Mouse (Mus musculus) intestine, embryonic 14.5 days (tissue): ENCODE results near the gene Prkar1b. TPM values are rescaled to one million over a fixed set of nuclear protein-coding genes. Genes with fewer than 3 reads are reported as not detected.

Experiments used
- ATAC-seq: fragments of 200-750 bp; cut with Nextera tagmentation; replicated peaks from 2 replicates; pipeline ENCODE4 v1.8.0; 2017; ENCODE audit warnings: low read depth, moderate number of reproducible peaks, moderate TSS enrichment, moderate library complexity; ENCODE audit not compliant: low FRiP score, low TSS enrichment
- DNase-seq: peaks from one replicate; pipeline ENCODE4 v3.0.0-alpha.2; 2018; ENCODE audit warnings: low spot score
- H3K27ac ChIP-seq: fragments of 300-500 bp; sonication (generic); 2 replicates; pipeline ENCODE4 v1.5.1; 2014; ENCODE audit warnings: low read depth, mild to moderate bottlenecking, control low read depth
- H3K27me3 ChIP-seq: fragments of 300-500 bp; sonication (generic); replicated peaks from 2 replicates; pipeline ENCODE4 v1.6.1; 2014; ENCODE audit warnings: low read length, control low read depth; ENCODE audit not compliant: control insufficient read depth, insufficient read depth
- H3K36me3 ChIP-seq: fragments of 300-500 bp; sonication (generic); 2 replicates; pipeline ENCODE4 v1.6.1; 2014; ENCODE audit warnings: low read length, control low read depth; ENCODE audit not compliant: control insufficient read depth, insufficient read depth
- H3K4me1 ChIP-seq: fragments of 300-500 bp; sonication (generic); replicated peaks from 2 replicates; pipeline ENCODE4 v1.6.1; 2014; ENCODE audit warnings: low read length, control low read depth, mixed read lengths; ENCODE audit not compliant: control insufficient read depth, insufficient read depth
- H3K4me2 ChIP-seq: fragments of 300-500 bp; sonication (generic); 2 replicates; pipeline ENCODE4 v1.6.1; 2014; ENCODE audit warnings: low read length
- H3K4me3 ChIP-seq: fragments of 300-500 bp; sonication (generic); 2 replicates; pipeline ENCODE4 v1.5.1; 2014; ENCODE audit warnings: low read depth, low read length, control low read depth, mixed read lengths
- H3K9ac ChIP-seq: fragments of 300-500 bp; sonication (generic); 2 replicates; pipeline ENCODE4 v1.6.1; 2014; ENCODE audit warnings: mild to moderate bottlenecking, low read length
- H3K9me3 ChIP-seq: fragments of 300-500 bp; sonication (generic); 2 replicates; pipeline ENCODE4 v1.6.1; 2016; ENCODE audit warnings: low read length, control low read depth; ENCODE audit not compliant: control insufficient read depth
- WGBS: fragments of 180-500 bp; shearing (Covaris S2); extraction: QIAGEN DNeasy Blood & Tissue Kit; methylation state at CpG from one replicate; pipeline ENCODE4 v1.1.7; 2014; 5-methylcytosine and 5-hydroxymethylcytosine counted together
- polyA plus RNA-seq: library from polyadenylated mRNA; unstranded; fragments of >200 nt; fragmentation: Nextera tagmentation; extraction: Ambion mirVana; gene quantifications from 2 replicates; pipeline ENCODE4 v1.2.1, GENCODE M21; 2014

The Prkar1b gene
- polyA plus RNA-seq, 1 experiment from 2014 or later = 25.6 TPM

DNA sequence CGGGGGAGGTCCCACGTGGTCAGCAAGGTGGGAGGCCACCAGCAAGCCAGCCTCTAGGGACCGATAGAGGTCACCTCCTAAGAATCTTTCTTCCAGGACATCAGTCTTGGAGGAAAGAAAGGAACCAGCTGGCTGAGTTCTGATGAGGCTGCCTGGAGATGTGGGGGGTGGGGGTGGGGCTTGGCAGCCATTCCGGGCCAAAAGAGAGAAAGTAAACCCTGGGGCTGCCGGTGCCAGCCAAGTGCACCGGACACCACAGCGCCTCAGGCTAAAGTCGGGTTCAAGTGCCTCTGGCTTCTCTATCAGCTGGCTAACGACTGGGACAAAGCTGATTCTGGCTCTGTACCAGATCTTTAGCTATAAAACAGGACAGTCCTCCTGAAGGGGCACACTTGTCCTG is 74.0 kb downstream of the Prkar1b start:
- peaks cover 37% of the 10 kb centered on the region for H3K4me1 ChIP-seq

GRCm38 (mm10) chr5:139075125-139075524 is 74.7 kb downstream of the Prkar1b start:
- no peaks in the 10 kb centered on the region for H3K36me3 ChIP-seq
- H3K4me3 ChIP-seq = no peak overlapping the region
- H3K27me3 ChIP-seq = no peaks in the 10 kb centered on the region
- no peaks in the 10 kb centered on the region for H3K9me3 ChIP-seq
- H3K4me2 ChIP-seq = no peak overlapping the region
- WGBS = 64% methylated on average over 3 of the region's 3 CpGs
- ATAC-seq (no peak), DNase-seq (no peak)
- peaks cover 37% of the 10 kb centered on the region for H3K4me1 ChIP-seq
- no peak overlapping the region for H3K27ac ChIP-seq
- no peak overlapping the region for H3K9ac ChIP-seq

More for the DNA sequence above, 74.0 kb downstream of the Prkar1b start:
- Histone ChIP-seq H3K9me3 (no peaks in the 10 kb centered on the region), H3K4me2 (no peak overlapping the region), H3K27me3 (no peaks in the 10 kb centered on the region), H3K4me3 (no peak overlapping the region), H3K27ac (no peak overlapping the region), H3K36me3 (no peaks in the 10 kb centered on the region), H3K9ac (no peak overlapping the region)
- 24% methylated on average over 8 of the region's 9 CpGs for WGBS
- DNase-seq (no peak), ATAC-seq (no peak)

- no peak overlapping the region for H3K4me3 ChIP-seq
- peak; percentile 65 for ATAC-seq
- H3K4me2 ChIP-seq = no peak overlapping the region
- no peak for DNase-seq
- H3K27me3 ChIP-seq = no peaks in the 10 kb centered on the region
- H3K36me3 ChIP-seq = no peaks in the 10 kb centered on the region
- H3K27ac ChIP-seq = peak overlapping the region; percentile 38; the same call in 1 of the 2 replicates
- H3K4me1 ChIP-seq = peaks cover 37% of the 10 kb centered on the region
- H3K9me3 ChIP-seq = no peaks in the 10 kb centered on the region
- no peak overlapping the region for H3K9ac ChIP-seq
- 55% methylated on average over 7 of the region's 7 CpGs for WGBS
These were observed 75.8 kb downstream of the Prkar1b start for GRCm38 (mm10) chr5:139073977-139074376.

DNA sequence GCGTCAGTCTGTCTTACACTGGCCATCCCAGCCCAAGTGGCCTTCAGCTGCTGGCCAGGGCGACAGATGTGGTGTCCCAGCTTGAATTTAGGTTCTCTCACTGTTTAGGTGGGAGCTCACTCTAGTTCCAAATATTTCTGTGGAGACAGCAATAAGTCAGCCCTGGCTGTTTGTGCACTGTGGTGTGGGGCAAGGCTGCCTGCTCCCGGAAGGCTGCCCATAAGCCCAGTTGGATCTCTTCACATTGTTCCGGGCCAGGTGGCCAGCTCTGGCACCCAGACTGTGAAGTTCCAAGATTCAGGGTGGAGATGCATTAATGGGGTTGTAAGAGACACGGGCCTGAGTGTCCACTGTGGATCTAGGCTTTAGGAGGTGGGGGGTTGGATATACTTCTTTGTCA is 76.9 kb downstream of the Prkar1b start:
- Histone ChIP-seq H3K36me3 (no peaks in the 10 kb centered on the region), H3K9ac (no peak overlapping the region), H3K27me3 (no peaks in the 10 kb centered on the region), H3K4me2 (no peak overlapping the region), H3K9me3 (no peaks in the 10 kb centered on the region), H3K27ac (no peak overlapping the region), H3K4me3 (no peak overlapping the region), H3K4me1 (peaks cover 29% of the 10 kb centered on the region)
- ATAC-seq (no peak), DNase-seq (no peak)
- 76% methylated on average over 5 of the region's 5 CpGs for WGBS

DNA sequence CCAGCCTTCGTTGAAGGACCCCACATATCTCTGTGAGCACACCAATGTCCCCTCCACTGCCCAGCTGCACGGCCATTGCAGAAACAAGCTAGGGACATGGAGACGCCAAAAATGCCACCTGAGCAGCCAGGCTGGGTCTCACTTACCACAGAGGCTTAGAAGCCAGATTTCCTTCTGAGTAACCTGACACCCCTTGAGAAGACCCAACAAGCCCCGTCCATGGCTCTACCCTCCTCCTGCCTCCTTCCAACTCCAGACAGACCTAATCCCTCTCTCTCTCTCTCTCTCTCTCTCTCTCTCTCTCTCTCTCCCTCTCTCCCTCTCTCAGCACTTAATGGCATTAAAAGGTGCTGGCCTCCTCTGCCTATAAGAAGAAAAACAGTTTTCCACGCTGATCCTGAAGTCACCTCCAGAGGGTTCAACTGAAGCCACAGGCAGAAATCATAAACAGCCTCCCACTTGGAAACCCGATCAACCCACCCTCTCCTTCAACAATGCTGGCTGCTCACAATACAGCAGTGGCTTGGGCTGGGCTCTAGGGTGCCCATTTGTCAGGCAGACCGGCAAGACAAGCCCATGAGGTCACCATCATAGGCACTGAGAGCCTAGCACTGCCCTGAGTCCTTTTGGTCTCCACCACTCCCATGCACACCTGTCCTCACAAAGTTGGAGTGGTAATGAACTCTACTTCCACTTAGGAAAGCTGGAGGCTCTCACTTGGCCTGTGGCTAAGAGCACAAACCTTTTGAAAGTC is 82.8 kb downstream of the Prkar1b start:
- Histone ChIP-seq H3K27me3 (no peaks in the 10 kb centered on the region), H3K9ac (no peak overlapping the region), H3K36me3 (no peaks in the 10 kb centered on the region), H3K27ac (no peak overlapping the region), H3K4me1 (no peaks in the 10 kb centered on the region), H3K9me3 (no peaks in the 10 kb centered on the region), H3K4me3 (no peak overlapping the region), H3K4me2 (no peak overlapping the region)
- WGBS = 34% methylated on average over 7 of the region's 7 CpGs
- DNase-seq (no peak), ATAC-seq (no peak)

GRCm38 (mm10) chr5:139064611-139065010 is 85.2 kb downstream of the Prkar1b start:
- Histone ChIP-seq H3K4me3 (no peak overlapping the region), H3K9ac (no peak overlapping the region), H3K4me2 (no peak overlapping the region), H3K27ac (no peak overlapping the region), H3K36me3 (no peaks in the 10 kb centered on the region), H3K9me3 (no peaks in the 10 kb centered on the region), H3K4me1 (no peaks in the 10 kb centered on the region), H3K27me3 (no peaks in the 10 kb centered on the region)
- ATAC-seq (no peak), DNase-seq (no peak)
- 50% methylated on average over 5 of the region's 5 CpGs for WGBS

DNA sequence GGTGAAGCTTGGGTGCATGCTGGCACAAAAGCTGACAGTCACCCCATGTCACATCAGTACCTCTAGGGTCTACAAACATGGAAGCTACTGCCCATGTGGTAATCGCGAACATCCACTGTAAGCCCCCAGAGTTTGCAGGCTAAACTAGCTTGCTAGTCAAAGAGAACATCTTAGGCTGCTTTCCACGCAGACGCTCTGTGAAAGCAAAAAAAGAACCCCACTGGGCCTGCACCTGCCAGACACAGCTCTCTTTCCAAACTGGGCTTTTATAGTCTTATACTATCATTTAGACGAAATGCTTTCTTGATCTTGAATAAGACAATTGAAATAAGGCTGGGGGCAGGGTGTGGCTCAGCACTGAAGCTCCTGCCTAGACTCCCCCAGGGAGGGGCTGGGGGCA is 88.1 kb downstream of the Prkar1b start:
- no peak overlapping the region for H3K4me2 ChIP-seq
- no peaks in the 10 kb centered on the region for H3K36me3 ChIP-seq
- H3K4me3 ChIP-seq = no peak overlapping the region
- whole genome bisulfite sequencing = 86% methylated on average over 5 of the region's 5 CpGs
- ATAC-seq = no peak
- no peak overlapping the region for H3K9ac ChIP-seq
- H3K27ac ChIP-seq = no peak overlapping the region
- H3K27me3 ChIP-seq = no peaks in the 10 kb centered on the region
- DNase-seq = no peak
- no peaks in the 10 kb centered on the region for H3K9me3 ChIP-seq
- 0 out of 2 replicates have a peak, but pooled peaks cover 3% of the 10 kb centered on the region for H3K4me1 ChIP-seq

DNA sequence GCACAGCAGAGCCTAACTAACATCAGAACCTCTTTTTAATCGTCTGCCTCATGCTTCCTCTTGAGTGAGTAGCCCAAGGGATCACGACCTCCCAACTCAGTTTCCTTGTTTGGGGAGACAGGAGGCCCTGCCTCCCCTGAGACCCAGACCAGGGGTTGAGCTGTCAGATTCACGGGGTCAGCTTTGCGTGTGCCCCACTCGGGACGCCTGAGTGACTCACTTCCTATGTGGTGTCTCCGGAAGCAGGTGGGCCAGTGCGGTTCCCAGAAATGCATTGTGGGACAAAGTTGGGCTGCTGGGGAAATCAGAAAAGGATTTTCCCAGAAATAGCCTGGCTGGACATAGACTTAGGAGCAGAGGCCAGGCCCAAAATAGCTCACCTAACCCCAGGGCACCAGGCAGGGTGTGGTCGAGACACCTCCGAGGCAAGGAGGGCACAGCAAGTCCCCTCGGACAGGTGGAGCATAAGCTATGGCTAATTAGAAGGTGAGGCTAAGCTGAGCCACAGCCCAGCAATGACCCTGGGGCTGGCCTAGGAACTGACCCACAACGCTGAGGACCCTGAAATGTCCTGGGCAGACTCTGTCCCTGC is 89.2 kb downstream of the Prkar1b start:
- H3K27ac ChIP-seq = no peak overlapping the region
- H3K9ac ChIP-seq = no peak overlapping the region
- no peak for DNase-seq
- no peaks in the 10 kb centered on the region for H3K36me3 ChIP-seq
- H3K4me1 ChIP-seq = 0 out of 2 replicates have a peak, but pooled peaks cover 5% of the 10 kb centered on the region
- WGBS = 78% methylated on average over 12 of the region's 12 CpGs
- no peak for ATAC-seq
- H3K4me2 ChIP-seq = no peak overlapping the region
- H3K27me3 ChIP-seq = no peaks in the 10 kb centered on the region
- no peaks in the 10 kb centered on the region for H3K9me3 ChIP-seq
- no peak overlapping the region for H3K4me3 ChIP-seq

GRCm38 (mm10) chr5:139053176-139053575 is 96.6 kb downstream of the Prkar1b start:
- Histone ChIP-seq H3K4me3 (no peak overlapping the region), H3K36me3 (0 out of 2 replicates have a peak, but pooled peaks cover 3% of the 10 kb centered on the region), H3K4me1 (0 out of 2 replicates have a peak, but pooled peaks cover 5% of the 10 kb centered on the region), H3K4me2 (no peak overlapping the region), H3K27ac (no peak overlapping the region), H3K27me3 (no peaks in the 10 kb centered on the region), H3K9ac (no peak overlapping the region), H3K9me3 (no peaks in the 10 kb centered on the region)
- WGBS = 86% methylated on average over 10 of the region's 10 CpGs
- ATAC-seq (no peak), DNase-seq (no peak)
